Mouse (Mus musculus) neural tube, embryonic 14.5 days (tissue): ENCODE measurements around the gene Trpm7. TPM values are rescaled to one million over a fixed set of nuclear protein-coding genes. Genes with fewer than 3 reads are reported as not detected.

ENCODE experiments used
- ATAC-seq: fragments of 200-750 bp; cut with Nextera tagmentation; 2 replicates; pipeline ENCODE4 v1.8.0; 2017; ENCODE audit warnings: low read depth, mild to moderate bottlenecking, moderate TSS enrichment, moderate library complexity
- H3K27ac ChIP-seq: fragments of 300-500 bp; sonication (generic); 2 replicates; pipeline ENCODE4 v1.5.1; 2014; ENCODE audit warnings: low read depth, mild to moderate bottlenecking, control low read depth, low read length, moderate library complexity, mixed read lengths
- H3K27me3 ChIP-seq: fragments of 300-500 bp; sonication (generic); 2 replicates; pipeline ENCODE4 v1.6.1; 2014; ENCODE audit warnings: low read length; ENCODE audit not compliant: control insufficient read depth, insufficient read depth
- H3K36me3 ChIP-seq: fragments of 300-500 bp; sonication (generic); 2 replicates; pipeline ENCODE4 v1.6.1; 2014; ENCODE audit warnings: low read length, mixed read lengths; ENCODE audit not compliant: control insufficient read depth, insufficient read depth
- H3K4me1 ChIP-seq: fragments of 300-500 bp; sonication (generic); 2 replicates; pipeline ENCODE4 v1.6.1; 2014; ENCODE audit warnings: low read length; ENCODE audit not compliant: control insufficient read depth, insufficient read depth
- H3K4me2 ChIP-seq: fragments of 300-500 bp; sonication (generic); 2 replicates; pipeline ENCODE4 v1.6.1; 2014; ENCODE audit warnings: mild to moderate bottlenecking, low read depth, low read length, control low read depth
- H3K4me3 ChIP-seq: fragments of 300-500 bp; sonication (generic); 2 replicates; pipeline ENCODE4 v1.5.1; 2014; ENCODE audit warnings: low read depth, low read length, control low read depth, mixed read lengths
- H3K9ac ChIP-seq: fragments of 300-500 bp; sonication (generic); replicated peaks from 2 replicates; pipeline ENCODE4 v1.6.1; 2014; ENCODE audit warnings: low read depth, mild to moderate bottlenecking, control low read depth, low read length, mixed read lengths
- H3K9me3 ChIP-seq: fragments of 300-500 bp; sonication (generic); 2 replicates; pipeline ENCODE4 v1.6.1; 2016; ENCODE audit warnings: low read length; ENCODE audit not compliant: control insufficient read depth
- WGBS: fragments of 180-500 bp; shearing (Covaris S2); extraction: QIAGEN DNeasy Blood & Tissue Kit; methylation state at CpG from one replicate; pipeline ENCODE4 v1.1.7; 2014; 5-methylcytosine and 5-hydroxymethylcytosine counted together
- polyA plus RNA-seq: library from polyadenylated mRNA; unstranded; fragments of >200 nt; fragmentation: Nextera tagmentation; extraction: Ambion mirVana; gene quantifications from 2 replicates; pipeline ENCODE4 v1.2.1, GENCODE M21; 2014

Trpm7 gene
- polyA plus RNA-seq, 1 experiment from 2014 or later: 41.8 TPM

- 91% methylated on average over 3 of the region's 3 CpGs for WGBS
- Histone ChIP-seq H3K9ac (no peak overlapping the region), H3K27me3 (no peaks in the 10 kb centered on the region), H3K27ac (no peak overlapping the region), H3K9me3 (no peaks in the 10 kb centered on the region), H3K4me1 (no peaks in the 10 kb centered on the region), H3K4me3 (no peak overlapping the region), H3K4me2 (no peak overlapping the region), H3K36me3 (no peaks in the 10 kb centered on the region)
- no peak for ATAC-seq
Observed at GRCm38 (mm10) chr2:126865026-126865425, 11.0 kb downstream of the Trpm7 start.

GRCm38 (mm10) chr2:126844751-126845150, 31.3 kb downstream of the Trpm7 start:
- Histone ChIP-seq H3K4me1 (no peaks in the 10 kb centered on the region), H3K36me3 (peaks cover 17% of the 10 kb centered on the region), H3K4me2 (no peak overlapping the region), H3K27me3 (no peaks in the 10 kb centered on the region), H3K4me3 (no peak overlapping the region), H3K27ac (no peak overlapping the region), H3K9ac (no peak overlapping the region), H3K9me3 (no peaks in the 10 kb centered on the region)
- ATAC-seq: no peak
- WGBS: 86% methylated on average over 4 of the region's 4 CpGs

GRCm38 (mm10) chr2:126838848-126839247, 37.2 kb downstream of the Trpm7 start:
- 91% methylated on average over 5 of the region's 5 CpGs for WGBS

GRCm38 (mm10) chr2:126817414-126817813, 58.6 kb downstream of the Trpm7 start:
- ATAC-seq: no peak
- no peak overlapping the region for H3K27ac ChIP-seq
- H3K4me2 ChIP-seq: no peak overlapping the region
- WGBS: 86% methylated on average over 2 of the region's 2 CpGs
- H3K9ac ChIP-seq: no peak overlapping the region
- H3K36me3 ChIP-seq: peaks cover 13% of the 10 kb centered on the region
- H3K27me3 ChIP-seq: no peaks in the 10 kb centered on the region
- H3K9me3 ChIP-seq: no peaks in the 10 kb centered on the region
- H3K4me1 ChIP-seq: no peaks in the 10 kb centered on the region
- no peak overlapping the region for H3K4me3 ChIP-seq

More at GRCm38 (mm10) chr2:126838848-126839247, 37.2 kb downstream of the Trpm7 start:
- no peaks in the 10 kb centered on the region for H3K4me1 ChIP-seq
- no peaks in the 10 kb centered on the region for H3K27me3 ChIP-seq
- H3K36me3 ChIP-seq: peaks cover 40% of the 10 kb centered on the region
- H3K27ac ChIP-seq: no peak overlapping the region
- no peak for ATAC-seq
- H3K4me3 ChIP-seq: no peak overlapping the region
- no peak overlapping the region for H3K4me2 ChIP-seq
- no peak overlapping the region for H3K9ac ChIP-seq
- H3K9me3 ChIP-seq: no peaks in the 10 kb centered on the region

- Histone ChIP-seq H3K4me3 (no peak overlapping the region), H3K9ac (no peak overlapping the region), H3K4me1 (no peaks in the 10 kb centered on the region), H3K4me2 (no peak overlapping the region), H3K9me3 (no peaks in the 10 kb centered on the region), H3K27me3 (no peaks in the 10 kb centered on the region), H3K27ac (no peak overlapping the region), H3K36me3 (peaks cover 12% of the 10 kb centered on the region)
- no peak for ATAC-seq
- WGBS: 94% methylated on average over 4 of the region's 4 CpGs
Observed at GRCm38 (mm10) chr2:126816644-126817347, 59.2 kb downstream of the Trpm7 start.

- Histone ChIP-seq H3K36me3 (peaks cover 11% of the 10 kb centered on the region), H3K4me1 (no peaks in the 10 kb centered on the region), H3K27ac (no peak overlapping the region), H3K27me3 (no peaks in the 10 kb centered on the region), H3K9me3 (no peaks in the 10 kb centered on the region), H3K4me2 (no peak overlapping the region), H3K4me3 (no peak overlapping the region), H3K9ac (no peak overlapping the region)
- ATAC-seq: no peak
- 17% methylated on average over 1 of the region's 1 CpGs for WGBS
Observed at GRCm38 (mm10) chr2:126815822-126816221, 60.2 kb downstream of the Trpm7 start.

GRCm38 (mm10) chr2:126801980-126802379, 74.0 kb downstream of the Trpm7 start:
- no peak overlapping the region for H3K9ac ChIP-seq
- H3K27ac ChIP-seq: no peak overlapping the region
- no peak for ATAC-seq
- WGBS: 94% methylated on average over 3 of the region's 3 CpGs
- H3K36me3 ChIP-seq: peaks cover 31% of the 10 kb centered on the region
- no peaks in the 10 kb centered on the region for H3K27me3 ChIP-seq
- H3K9me3 ChIP-seq: no peaks in the 10 kb centered on the region
- no peak overlapping the region for H3K4me2 ChIP-seq
- no peak overlapping the region for H3K4me3 ChIP-seq
- no peaks in the 10 kb centered on the region for H3K4me1 ChIP-seq

GRCm38 (mm10) chr2:126798455-126798854, 77.6 kb downstream of the Trpm7 start:
- ATAC-seq: no peak
- WGBS: 93% methylated on average over 5 of the region's 5 CpGs
- Histone ChIP-seq H3K9me3 (no peaks in the 10 kb centered on the region), H3K9ac (no peak overlapping the region), H3K4me1 (no peaks in the 10 kb centered on the region), H3K36me3 (peaks cover 50% of the 10 kb centered on the region), H3K27ac (no peak overlapping the region), H3K4me2 (no peak overlapping the region), H3K4me3 (no peak overlapping the region), H3K27me3 (no peaks in the 10 kb centered on the region)

GRCm38 (mm10) chr2:126795708-126796107, 80.3 kb downstream of the Trpm7 start:
- 84% methylated on average over 3 of the region's 3 CpGs for WGBS
- Histone ChIP-seq H3K4me3 (no peak overlapping the region), H3K9ac (no peak overlapping the region), H3K36me3 (peaks cover 60% of the 10 kb centered on the region), H3K27ac (no peak overlapping the region), H3K4me2 (no peak overlapping the region), H3K4me1 (no peaks in the 10 kb centered on the region), H3K9me3 (no peaks in the 10 kb centered on the region), H3K27me3 (no peaks in the 10 kb centered on the region)
- ATAC-seq: no peak
